Mouse (Mus musculus) adrenal gland, postnatal 14 days (tissue): ENCODE data around the gene Aldh1b1. TPM values are rescaled to one million over a fixed set of nuclear protein-coding genes. Genes with fewer than 3 reads are reported as not detected.

Experiments used
- DNase-seq: peaks from one replicate; pipeline ENCODE4 v3.0.0; 2021; ENCODE audit warnings: mixed read lengths
- total RNA-seq: library from RNA; stranded (reverse); gene quantifications from 2 replicates; pipeline ENCODE4 v1.2.3, GENCODE M21; 2021

Aldh1b1 gene
- total RNA-seq, 1 experiment from 2014 or later: 34.6 TPM

GRCm38 (mm10) chr4:45783671-45784070, 15.2 kb upstream of the Aldh1b1 start:
- no peak for DNase-seq

- no peak for DNase-seq
These were observed 12.9 kb upstream of the Aldh1b1 start for GRCm38 (mm10) chr4:45785959-45786358.

- DNase-seq: no peak
These were observed 12.1 kb upstream of the Aldh1b1 start for GRCm38 (mm10) chr4:45786674-45787073.

- no peak for DNase-seq
These were observed 10.3 kb upstream of the Aldh1b1 start for GRCm38 (mm10) chr4:45788446-45789081.

GRCm38 (mm10) chr4:45789263-45789958, 9.4 kb upstream of the Aldh1b1 start:
- DNase-seq: no peak

- no peak for DNase-seq
These were observed 8.8 kb upstream of the Aldh1b1 start for GRCm38 (mm10) chr4:45790018-45790417.

- DNase-seq: peak; percentile 24
These were observed 3.5 kb upstream of the Aldh1b1 start for GRCm38 (mm10) chr4:45795191-45795811.

GRCm38 (mm10) chr4:45796760-45797159, 2.1 kb upstream of the Aldh1b1 start:
- peak; percentile 16 for DNase-seq

GRCm38 (mm10) chr4:45799956-45800537, 1.2 kb downstream of the Aldh1b1 start:
- peak; percentile 18 for DNase-seq

- DNase-seq: no peak
These were observed 4.1 kb downstream of the Aldh1b1 start for GRCm38 (mm10) chr4:45802900-45803299.

GRCm38 (mm10) chr4:45808034-45808433, 9.2 kb downstream of the Aldh1b1 start:
- no peak for DNase-seq

GRCm38 (mm10) chr4:45811250-45811649, 12.4 kb downstream of the Aldh1b1 start:
- DNase-seq: no peak

- peak; percentile 80 for DNase-seq
These were observed 16.7 kb downstream of the Aldh1b1 start for GRCm38 (mm10) chr4:45815542-45815941.

- no peak for DNase-seq
These were observed 20.0 kb downstream of the Aldh1b1 start for GRCm38 (mm10) chr4:45818814-45819207.

GRCm38 (mm10) chr4:45819208-45819931, 20.5 kb downstream of the Aldh1b1 start:
- DNase-seq: peak; percentile 46

- DNase-seq: peak; percentile 84
These were observed 21.4 kb downstream of the Aldh1b1 start for GRCm38 (mm10) chr4:45820074-45820830.

GRCm38 (mm10) chr4:45821995-45822394, 23.2 kb downstream of the Aldh1b1 start:
- no peak for DNase-seq

GRCm38 (mm10) chr4:45822781-45823575, 24.2 kb downstream of the Aldh1b1 start:
- DNase-seq: no peak

- DNase-seq: no peak
These were observed 25.4 kb downstream of the Aldh1b1 start for GRCm38 (mm10) chr4:45824049-45824760.
